Mouse (Mus musculus): ENCODE data around the gene Otub1.

Gene Otub1

DNA sequence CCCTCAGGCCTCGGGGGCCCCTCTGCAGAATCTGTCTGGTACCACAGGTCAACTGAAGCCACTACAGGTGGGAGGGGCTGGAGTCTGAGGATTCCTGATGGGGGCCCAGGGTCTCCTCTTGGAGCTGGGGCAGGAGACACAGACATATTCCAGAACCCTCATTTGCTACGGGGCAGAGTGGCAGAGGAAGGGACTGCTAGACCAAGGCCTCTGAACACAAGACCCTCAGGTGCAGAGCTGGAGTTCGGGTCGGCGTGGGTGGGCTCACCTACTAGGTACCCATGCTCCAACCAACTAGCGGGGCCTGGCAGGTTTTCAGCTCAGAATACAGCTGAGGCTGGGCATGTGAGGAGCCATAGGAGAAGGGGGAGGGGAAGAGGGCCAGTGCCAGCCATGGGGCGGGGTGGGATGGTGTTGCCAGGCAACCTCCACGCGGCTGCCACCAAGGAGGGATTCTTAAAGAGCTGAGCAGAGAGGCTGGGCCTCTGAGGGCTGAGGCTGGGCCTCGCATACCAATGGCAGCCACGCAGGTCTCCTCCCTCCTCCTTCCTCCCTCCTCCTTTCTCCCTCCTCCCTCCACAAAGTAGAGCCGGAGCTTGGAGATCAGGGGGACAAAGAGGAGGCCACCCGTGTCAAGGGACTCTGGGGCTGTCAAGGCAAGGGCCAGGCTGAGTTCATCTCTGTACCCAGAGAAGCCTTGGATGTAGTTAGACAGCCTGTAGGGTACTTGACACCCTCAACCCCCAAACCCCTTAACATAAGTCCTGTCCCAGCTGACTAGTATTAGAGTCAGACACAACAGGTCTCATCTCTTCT, 33.9 kb downstream of the Otub1 start:
- no peak for DNase-seq

DNA sequence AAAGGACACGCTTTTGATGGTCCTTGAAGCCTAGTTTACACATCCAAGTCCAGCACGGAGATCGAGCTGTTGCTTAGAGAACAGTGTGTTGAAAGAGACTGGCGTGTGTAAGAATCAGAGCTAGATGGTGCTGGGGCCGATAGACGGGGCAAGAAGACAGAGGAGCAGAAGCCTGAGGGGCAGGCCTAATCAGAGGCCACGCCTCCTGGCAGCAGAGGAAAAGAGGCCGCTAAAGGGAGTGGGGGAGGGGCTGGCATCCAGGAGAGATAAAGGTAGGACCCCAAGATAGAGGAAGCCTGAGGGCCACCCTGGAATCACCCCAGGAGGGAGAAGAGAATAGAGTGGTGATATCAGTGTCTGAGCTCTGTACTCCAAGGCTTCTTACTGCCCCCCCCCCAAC, 34.7 kb downstream of the Otub1 start:
- no peak for DNase-seq

- DNase-seq = no peak
These were observed 35.2 kb downstream of the Otub1 start for GRCm38 (mm10) chr19:7170916-7171315.

DNA sequence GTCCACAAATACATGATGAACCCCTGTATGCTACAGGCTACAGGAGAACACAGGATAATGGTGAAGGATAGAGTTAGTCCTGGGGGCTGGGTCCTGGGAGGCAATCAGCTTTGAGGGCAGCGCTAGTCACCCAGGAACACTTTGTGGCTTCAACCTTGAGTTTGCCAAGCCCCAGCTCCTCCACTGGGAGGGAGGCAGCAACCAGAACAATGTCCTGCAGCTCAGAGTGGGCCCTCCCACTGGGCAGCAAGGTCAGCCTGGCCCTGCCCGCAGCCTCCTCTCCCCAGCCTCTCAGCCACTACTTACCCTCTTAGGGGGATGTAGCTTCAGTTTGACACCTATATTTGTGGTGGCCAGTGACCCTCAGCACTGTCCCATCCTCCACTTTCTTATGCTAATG, 37.7 kb downstream of the Otub1 start:
- DNase-seq = no peak

DNA sequence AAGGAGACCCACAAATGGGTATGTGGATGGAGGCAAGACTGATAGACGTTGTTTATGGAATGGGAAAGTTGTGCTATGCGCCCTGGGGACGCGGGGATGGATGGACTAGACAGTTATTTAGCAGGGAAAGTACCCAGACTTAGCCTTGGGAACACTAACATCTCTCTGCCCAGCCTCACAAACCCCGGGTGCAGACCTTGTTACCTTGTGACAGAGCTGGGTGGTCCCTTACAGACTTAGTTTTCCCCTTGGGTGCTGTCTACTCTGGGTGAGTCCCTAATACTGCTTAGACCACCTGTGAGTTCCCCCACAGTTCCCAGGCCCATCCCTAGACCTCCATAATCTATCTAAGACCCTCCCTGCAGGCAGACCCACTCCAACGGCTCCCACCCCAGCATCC, 39.3 kb downstream of the Otub1 start:
- DNase-seq = no peak

DNA sequence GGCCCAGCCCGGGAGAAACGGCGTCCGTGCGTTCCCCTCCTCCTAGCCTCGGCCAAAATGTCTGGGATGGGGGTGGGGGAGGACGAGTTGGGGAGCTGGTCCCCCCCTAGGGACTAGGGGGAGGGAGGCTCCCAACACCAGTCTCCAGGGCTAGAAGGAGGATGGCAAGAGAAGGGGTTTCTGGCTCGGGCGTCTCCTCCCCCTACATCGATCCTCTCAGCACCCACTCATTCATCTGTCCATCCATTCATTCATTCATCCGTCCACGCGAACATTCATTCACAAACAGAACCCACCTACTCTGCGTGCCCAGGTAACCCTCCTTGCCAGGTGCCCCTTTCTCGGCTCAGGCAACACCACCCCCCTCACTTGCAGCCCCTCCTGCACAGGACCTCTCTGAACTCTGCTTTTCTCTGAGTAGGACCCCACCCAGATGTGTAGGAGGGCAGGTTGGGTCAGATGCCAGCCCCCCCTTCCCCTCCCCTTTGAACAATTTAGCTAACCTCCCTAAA, 39.9 kb downstream of the Otub1 start:
- no peak for DNase-seq

- DNase-seq = peak; percentile 21
These were observed 40.5 kb downstream of the Otub1 start for GRCm38 (mm10) chr19:7165509-7166199.

DNA sequence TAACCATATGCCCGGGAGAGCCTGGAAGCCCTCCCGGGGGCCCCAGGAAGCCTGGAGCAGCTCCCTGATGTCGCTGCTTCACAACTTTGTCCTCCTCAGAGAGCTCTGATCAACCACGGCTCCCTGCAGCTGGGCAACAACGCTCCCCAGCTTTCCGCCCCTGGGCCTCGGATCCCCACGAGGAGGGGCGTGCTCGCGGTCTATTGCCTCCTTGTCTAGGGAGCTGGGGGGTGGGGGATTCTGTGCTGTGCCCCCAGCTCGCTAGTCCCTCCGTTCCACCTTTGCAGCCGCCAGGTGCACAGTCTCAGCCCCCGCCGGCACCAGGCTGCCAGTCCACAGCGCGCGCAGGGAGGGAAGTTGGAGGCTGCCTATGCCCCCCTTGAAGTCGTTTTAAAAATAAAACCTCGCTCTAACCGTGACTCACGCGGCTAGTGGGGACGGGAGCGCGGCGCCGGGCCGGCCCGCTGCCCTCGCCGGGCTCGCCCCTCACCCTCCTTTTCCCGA, 41.2 kb downstream of the Otub1 start:
- peak; percentile 72 for DNase-seq

- peak; percentile 61 for DNase-seq
These were observed 41.9 kb downstream of the Otub1 start for GRCm38 (mm10) chr19:7164238-7164637.

- no peak for DNase-seq
These were observed 45.1 kb downstream of the Otub1 start for GRCm38 (mm10) chr19:7161064-7161463.

- peak; percentile 37 for DNase-seq
These were observed 45.8 kb downstream of the Otub1 start for GRCm38 (mm10) chr19:7160151-7160906.

GRCm38 (mm10) chr19:7157734-7158133, 48.4 kb downstream of the Otub1 start:
- DNase-seq = no peak

- DNase-seq = no peak
These were observed 50.9 kb downstream of the Otub1 start for GRCm38 (mm10) chr19:7155196-7155595.

GRCm38 (mm10) chr19:7153232-7153631, 52.9 kb downstream of the Otub1 start:
- no peak for DNase-seq

GRCm38 (mm10) chr19:7151927-7152653, 54.0 kb downstream of the Otub1 start:
- DNase-seq = no peak

DNA sequence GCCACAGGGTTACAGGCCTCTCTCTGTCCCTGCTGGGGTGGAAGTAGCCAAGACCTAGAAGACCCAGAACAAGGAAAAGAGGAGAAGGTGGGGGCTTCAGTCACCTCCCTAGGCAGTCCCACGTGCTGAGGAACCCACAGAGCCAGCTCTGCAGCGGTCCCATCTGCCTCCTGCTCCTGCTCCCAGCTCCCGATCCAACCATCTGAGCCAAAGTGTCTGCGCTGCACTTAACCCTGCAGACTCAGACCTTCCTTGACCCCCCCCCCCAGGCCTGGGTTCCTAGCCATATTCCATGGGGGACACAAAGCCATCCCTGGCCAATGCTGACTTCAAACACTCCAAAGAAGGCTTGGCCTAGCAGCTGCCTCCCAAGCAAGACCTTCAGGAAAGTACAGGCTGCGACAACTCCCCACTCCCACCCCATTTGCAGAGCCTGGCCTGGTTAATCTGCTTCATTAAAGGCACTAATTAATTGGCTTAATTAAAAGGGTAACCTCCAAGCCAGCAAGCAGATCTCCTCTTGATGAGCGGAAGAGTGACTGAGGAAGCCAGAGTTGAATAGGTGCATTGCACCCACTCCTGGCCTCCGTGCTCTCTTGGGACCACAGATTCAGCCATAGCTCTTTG, 54.7 kb downstream of the Otub1 start:
- DNase-seq = no peak

DNA sequence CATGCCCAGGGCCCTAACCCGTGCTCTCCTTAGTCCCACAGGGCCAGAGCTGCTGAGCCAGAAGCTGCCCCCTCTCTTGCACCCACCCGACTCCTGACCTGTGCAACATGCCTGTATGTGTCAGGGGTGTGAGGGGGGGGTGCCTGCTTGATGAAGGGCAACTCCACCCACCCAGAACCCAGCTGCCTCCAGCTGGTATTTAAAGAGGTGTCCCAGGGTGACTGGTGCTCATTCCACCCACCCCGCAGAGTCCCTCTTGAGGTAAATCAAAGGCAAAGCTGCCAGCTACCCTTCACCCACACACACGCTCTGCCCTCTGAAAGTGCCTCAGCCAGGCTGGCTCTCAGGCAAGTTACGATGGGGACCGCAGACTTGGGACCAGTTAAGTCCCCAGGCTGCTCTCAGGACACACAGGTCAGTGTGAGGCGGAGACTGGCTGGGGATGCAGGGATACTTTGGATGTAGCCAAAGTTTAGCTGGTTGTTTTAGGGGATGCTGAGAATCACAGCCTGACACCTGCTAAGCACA, 56.9 kb downstream of the Otub1 start:
- DNase-seq = no peak

DNA sequence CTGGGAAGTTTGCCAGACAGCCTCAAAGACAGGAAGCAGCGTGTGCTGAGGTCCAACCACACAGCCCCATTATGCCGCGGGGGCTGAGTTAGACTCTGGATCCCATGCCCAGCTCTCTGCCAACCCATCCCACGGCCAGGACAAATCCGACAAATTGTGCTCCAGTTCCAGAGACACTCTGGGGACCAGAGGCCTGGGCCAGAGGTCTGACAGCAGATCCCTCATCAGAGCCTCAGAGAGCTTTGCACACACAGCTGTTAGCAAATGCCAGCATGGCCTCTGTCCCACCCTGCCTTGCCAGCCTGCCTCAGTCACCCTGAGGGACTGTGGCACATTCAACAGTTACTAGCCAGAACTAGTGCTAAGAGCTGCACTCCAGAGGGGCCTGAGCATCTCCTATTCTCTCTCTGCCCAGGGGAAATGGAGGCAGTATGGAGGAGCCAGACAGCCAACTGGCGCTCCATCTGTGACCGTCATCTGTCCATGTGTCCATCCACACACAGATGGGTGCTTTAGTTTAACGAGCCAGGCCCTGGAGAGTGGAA, 57.5 kb downstream of the Otub1 start:
- no peak for DNase-seq

Measured in thymus, postnatal 25 days (tissue).